Mouse (Mus musculus) embryonic fibroblast, embryonic 13.5 days (primary cell): ENCODE data around the gene Lgals12.

ENCODE experiments used
- CTCF ChIP-seq: IDR thresholded peaks from 2 replicates; pipeline ENCODE4 v1.5.1; 2011; ENCODE audit warnings: mild to moderate bottlenecking, control low read depth, low read length, moderate library complexity, borderline replicate concordance; ENCODE audit not compliant: insufficient read depth
- POLR2A ChIP-seq: IDR thresholded peaks from 2 replicates; pipeline ENCODE4 v1.6.1; 2011; ENCODE audit warnings: low read depth, mild to moderate bottlenecking, control low read depth, low read length, moderate library complexity

DNA sequence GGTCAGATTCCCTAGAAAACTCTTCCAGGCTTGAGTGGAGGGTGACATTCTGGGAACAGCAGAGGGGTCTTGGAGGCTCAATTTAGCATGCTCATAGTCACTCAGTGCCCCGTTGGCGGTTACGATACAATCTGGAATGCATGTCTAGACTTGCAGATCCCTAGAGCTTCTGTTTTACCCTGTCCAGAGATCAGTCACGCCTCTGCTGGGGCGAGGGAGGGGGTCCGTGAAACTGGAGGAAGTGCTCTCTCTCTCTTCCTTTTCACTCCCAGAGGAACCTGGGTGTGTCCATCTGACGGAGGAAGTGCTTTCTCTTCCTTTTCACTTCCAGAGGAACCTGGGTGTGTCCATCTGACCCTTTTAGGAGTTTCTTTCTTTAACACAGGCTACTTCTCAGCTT lies 23.9 kb downstream of the Lgals12 start:
- TF ChIP-seq CTCF (no peak), POLR2A (no peak)
